Mouse (Mus musculus): ENCODE measurements around the gene Ptprcap.
A peak's percentile ranks its signal among the peaks of the same experiment; 100 is the strongest.

GRCm38 (mm10) chr19:4172925-4173324, 19.5 kb downstream of the Ptprcap start:
- TF ChIP-seq EP300 (IDR thresholded peaks at IDR 0.05; ENCODE audit: insufficient read depth, low read depth, low read length) = no peak
- 0 out of 2 replicates have a peak, but pooled peaks have one; percentile 23 for TF ChIP-seq POLR2A (IDR thresholded peaks at IDR 0.05; ENCODE audit: insufficient read depth, low read depth, low read length)
- peak; percentile 51 for TF ChIP-seq CTCF (IDR thresholded peaks at IDR 0.05)
